ENCODE assay signal across 11 mouse cellular contexts in the genomic region with DNA sequence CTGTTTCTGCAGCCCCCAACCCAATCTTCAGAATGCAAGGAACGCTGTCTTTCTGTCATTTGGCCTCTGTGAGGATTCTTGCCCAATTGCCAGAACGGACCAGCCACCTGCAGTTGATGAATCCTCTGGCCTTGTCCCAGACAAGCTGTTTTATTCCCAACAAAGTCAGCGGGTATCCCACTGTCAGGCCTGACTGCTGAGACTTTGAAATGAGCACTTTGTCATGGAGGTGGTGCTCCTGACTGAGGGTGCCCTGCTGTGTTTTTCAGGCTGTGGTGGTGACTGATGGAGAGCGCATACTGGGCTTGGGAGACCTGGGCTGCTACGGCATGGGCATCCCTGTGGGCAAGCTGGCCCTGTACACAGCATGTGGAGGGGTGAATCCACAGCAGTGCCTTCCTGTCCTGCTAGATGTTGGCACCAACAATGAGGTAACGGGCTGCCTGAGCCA.
DNase-seq lines count a peak whose midpoint lies in the region; ATAC-seq and TF ChIP-seq lines count a peak whose summit lies in the region.
"Had no signal": no experiment of that assay in that cellular context is flagged by ENCODE, and none has a peak within 500 bp of the region (broad histone marks: within the 10 kb centered on the region; RNA-seq: fewer than 3 reads in every experiment).

No protein-coding gene starts in this region.

- no peak overlapping the region for H3K9ac ChIP-seq in hindbrain, embryonic 13.5 days
- no peak overlapping the region for H3K9ac ChIP-seq in neural tube, embryonic 11.5 days (ENCODE audit: low read length)
- H3K9ac ChIP-seq: liver, embryonic 12.5 days had no signal

- H3K9me3 ChIP-seq in hindbrain, embryonic 13.5 days: no peaks in the 10 kb centered on the region
- H3K9me3 ChIP-seq in neural tube, embryonic 11.5 days (ENCODE audit: control insufficient read depth, low read length): no peaks in the 10 kb centered on the region
- H3K9me3 ChIP-seq: liver, embryonic 12.5 days had no signal

- no peaks in the 10 kb centered on the region for H3K27me3 ChIP-seq in hindbrain, embryonic 13.5 days
- no peaks in the 10 kb centered on the region for H3K27me3 ChIP-seq in neural tube, embryonic 11.5 days (ENCODE audit: control insufficient read depth, insufficient read depth, low read length)
- H3K27me3 ChIP-seq: liver, embryonic 12.5 days had no signal

- DNase-seq in layer of hippocampus, postnatal 10 days (ENCODE audit: low spot score in 2 of 2): peak; percentile 12 to 27
- no peak for DNase-seq in layer of hippocampus, adult 2 months (ENCODE audit: low spot score in 2 of 2)
- DNase-seq in cerebellum, adult 9-11 months: peak; percentile 84
- peak; percentile 30 for DNase-seq in neural tube, embryonic 11.5 days (ENCODE audit: low spot score)
- DNase-seq in frontal cortex, adult 2 months (ENCODE audit: extremely low spot score in 1 of 2, low spot score in 1 of 2): no peak
- no peak for DNase-seq in frontal cortex, postnatal 10 days (ENCODE audit: low spot score in 2 of 2)
- DNase-seq in yolk sac, embryonic 10.5 days (ENCODE audit: low spot score): no peak
- DNase-seq: kidney, postnatal 25 days had no signal

- peaks cover 20% of the 10 kb centered on the region for H3K4me1 ChIP-seq in hindbrain, embryonic 13.5 days (replicated peaks)
- H3K4me1 ChIP-seq in neural tube, embryonic 11.5 days (ENCODE audit: control insufficient read depth, insufficient read depth, low read length): peaks cover 10% of the 10 kb centered on the region; the same call in 1 of the 2 replicates
- H3K4me1 ChIP-seq: liver, embryonic 12.5 days had no signal

- H3K27ac ChIP-seq in layer of hippocampus, adult 2 months: no peak overlapping the region
- no peak overlapping the region for H3K27ac ChIP-seq in hindbrain, embryonic 13.5 days
- H3K27ac ChIP-seq in neural tube, embryonic 11.5 days (ENCODE audit: low read depth, low read length): no peak overlapping the region
- H3K27ac ChIP-seq: liver, embryonic 12.5 days had no signal

- H3K4me2 ChIP-seq in hindbrain, embryonic 13.5 days: no peak overlapping the region
- H3K4me2 ChIP-seq in neural tube, embryonic 11.5 days (ENCODE audit: low read depth): no peak overlapping the region
- H3K4me2 ChIP-seq: liver, embryonic 12.5 days had no signal

- H3K4me3 ChIP-seq in layer of hippocampus, adult 2 months: no peak overlapping the region
- H3K4me3 ChIP-seq in hindbrain, embryonic 13.5 days: no peak overlapping the region
- no peak overlapping the region for H3K4me3 ChIP-seq in neural tube, embryonic 11.5 days (ENCODE audit: low read depth, low read length)
- H3K4me3 ChIP-seq: liver, embryonic 12.5 days had no signal

- no peak for TF ChIP-seq CTCF in layer of hippocampus, adult 2 months (conservative IDR thresholded peaks at IDR 0.05)

- ATAC-seq in hindbrain, embryonic 13.5 days (ENCODE audit: low FRiP score): peak; percentile 81
- ATAC-seq in neural tube, embryonic 11.5 days (ENCODE audit: insufficient read depth, low FRiP score, low TSS enrichment): peak; percentile 58
- ATAC-seq: CD4-positive, CD25-positive, alpha-beta regulatory T cell, adult 4 months; liver, embryonic 12.5 days had no signal

- H3K36me3 ChIP-seq in hindbrain, embryonic 13.5 days: no peaks in the 10 kb centered on the region
- no peaks in the 10 kb centered on the region for H3K36me3 ChIP-seq in neural tube, embryonic 11.5 days (ENCODE audit: control insufficient read depth, insufficient read depth, low read length)
- H3K36me3 ChIP-seq: liver, embryonic 12.5 days had no signal

- WGBS in hindbrain, embryonic 13.5 days: 11% methylated on average over 6 of the region's 6 CpGs
- WGBS in neural tube, embryonic 11.5 days: 10% methylated on average over 6 of the region's 6 CpGs

Comparison
In these comparisons a context has a peak if more than half of its experiments do, and no peak if none do; other contexts are left out.
1. DNase-seq: peak in layer of hippocampus, postnatal 10 days (2 of 2), cerebellum, adult 9-11 months (single experiment) and neural tube, embryonic 11.5 days (single experiment); none in layer of hippocampus, adult 2 months (0 of 2), frontal cortex, adult 2 months (0 of 2), frontal cortex, postnatal 10 days (0 of 2) and yolk sac, embryonic 10.5 days (single experiment).